Mouse (Mus musculus) olfactory bulb, adult 2 months (tissue): Measurements from ENCODE around the gene 4930579F01Rik.

Source experiments
- CTCF ChIP-seq: fragments of 200-500 bp; IDR thresholded peaks from 2 replicates; pipeline ENCODE4 v1.5.1; 2012; ENCODE audit warnings: low read depth, mild to moderate bottlenecking, low read length, moderate library complexity; ENCODE audit not compliant: insufficient read depth
- POLR2A ChIP-seq: fragments of 200-500 bp; IDR thresholded peaks from 2 replicates; pipeline ENCODE4 v1.6.1; 2012; ENCODE audit warnings: mild to moderate bottlenecking, low read depth, low read length, moderate library complexity; ENCODE audit not compliant: insufficient read depth

DNA sequence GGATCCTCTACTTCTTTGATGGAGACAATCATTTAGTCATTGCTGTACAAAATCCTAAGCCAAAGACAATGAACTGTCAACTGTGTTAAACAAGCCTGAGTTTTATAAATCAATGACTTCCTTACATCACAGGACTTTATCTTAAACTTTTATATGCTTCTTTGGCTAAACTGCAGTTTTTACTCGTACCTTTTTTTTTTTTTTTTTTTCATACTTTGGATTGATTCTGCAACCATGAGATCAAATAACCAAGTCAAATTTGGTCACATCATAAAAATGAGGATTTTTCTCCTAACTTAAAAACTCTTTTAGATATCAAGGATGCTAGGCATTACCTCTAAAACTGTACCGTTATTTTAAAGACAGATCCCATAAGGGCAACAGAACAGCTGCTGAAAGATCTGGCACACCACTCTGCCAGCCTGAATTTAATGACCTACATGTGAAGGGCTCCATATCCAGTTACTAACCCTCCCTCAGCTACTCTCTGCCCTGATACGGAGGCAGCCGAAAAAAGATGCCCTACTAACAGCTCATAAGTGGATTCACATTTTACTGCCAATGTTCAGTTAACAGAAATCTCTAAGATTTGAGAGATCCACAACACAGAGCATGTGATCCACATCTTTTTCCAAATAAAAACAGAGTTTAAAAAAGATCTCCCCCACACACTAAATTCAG is 51.4 kb downstream of the 4930579F01Rik start:
- TF ChIP-seq POLR2A (no peak), CTCF (no peak)
